Mouse (Mus musculus): ENCODE measurements around the gene Adgrb3. TPM values are rescaled to one million over a fixed set of nuclear protein-coding genes. Genes with fewer than 3 reads are reported as not detected.

Gene Adgrb3
- polyA plus RNA-seq, 1 experiment: 0.14 TPM

DNA sequence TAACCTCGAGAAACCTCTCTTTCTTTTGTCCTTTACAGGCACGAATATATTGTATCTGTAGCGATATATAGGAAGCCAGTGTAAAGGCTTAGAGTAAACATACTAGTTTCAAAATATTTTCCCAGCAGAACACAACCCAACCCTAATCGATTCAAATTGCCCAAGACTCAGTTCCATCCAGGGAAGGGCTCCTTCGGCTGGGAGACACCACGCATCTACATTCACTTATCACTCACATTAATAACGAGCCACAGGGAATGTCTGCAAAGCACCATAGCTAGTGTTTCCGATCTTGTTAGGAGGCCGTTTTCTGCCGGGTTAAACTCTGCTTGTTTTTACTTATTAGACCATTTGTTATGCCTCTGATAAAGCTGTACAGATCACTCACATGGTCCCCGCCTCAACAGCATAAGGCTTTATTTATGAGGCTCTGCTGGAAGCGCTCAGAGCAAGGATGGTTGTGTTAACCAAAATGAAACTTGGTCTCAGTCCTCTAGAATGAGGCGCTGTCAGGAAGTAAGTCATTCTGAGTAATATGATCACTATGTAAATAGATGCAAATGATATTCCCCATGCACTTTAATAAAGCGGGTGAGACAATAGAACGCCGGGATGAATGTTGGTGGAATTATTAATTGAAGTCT lies 399.2 kb downstream of the Adgrb3 start:
- no peaks in the 10 kb centered on the region for H3K4me1 ChIP-seq (ENCODE audit: control insufficient read depth, insufficient read depth, low read length)
- WGBS: 49% methylated on average over 16 of the region's 16 CpGs
- no peak for DNase-seq

DNA sequence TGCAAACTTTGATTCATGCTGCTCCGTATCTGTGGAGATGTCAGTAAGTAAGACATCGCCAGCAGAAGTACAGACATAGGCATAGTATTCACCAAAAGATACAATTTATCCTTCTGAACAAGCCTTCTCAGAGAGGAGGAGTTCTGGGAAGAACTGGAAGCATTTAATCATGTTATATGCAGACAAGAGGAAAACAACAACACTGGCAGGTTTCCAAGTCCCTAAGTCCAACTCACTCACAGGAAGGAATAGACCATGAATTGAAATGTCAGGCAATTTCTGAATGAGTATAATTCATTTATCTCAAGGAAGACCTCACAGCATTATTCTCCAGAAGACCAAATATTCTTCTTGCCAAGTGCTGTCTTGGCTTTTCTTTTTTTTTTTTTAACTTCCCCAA lies 408.8 kb downstream of the Adgrb3 start:
- H3K4me1 ChIP-seq (ENCODE audit: control insufficient read depth, insufficient read depth, low read length): no peaks in the 10 kb centered on the region
- WGBS: 85% methylated on average over 2 of the region's 2 CpGs
- no peaks in the 10 kb centered on the region for H3K36me3 ChIP-seq (ENCODE audit: control insufficient read depth, insufficient read depth, low read length)
- no peak overlapping the region for H3K4me3 ChIP-seq (ENCODE audit: insufficient read depth, low read depth, low read length)
- DNase-seq: no peak
- no peak overlapping the region for H3K27ac ChIP-seq (ENCODE audit: insufficient read depth, low read depth, low read length)
- no peak for TF ChIP-seq CTCF (conservative IDR thresholded peaks at IDR 0.05; ENCODE audit: insufficient read depth, insufficient read length, low read depth, low read length)
- TF ChIP-seq POLR2A (IDR thresholded peaks at IDR 0.05; ENCODE audit: low read depth, low read length): no peak
- H3K27me3 ChIP-seq (replicated peaks; ENCODE audit: control insufficient read depth, insufficient read depth, low read length): no peaks in the 10 kb centered on the region

More for the DNA sequence above, 399.2 kb downstream of the Adgrb3 start:
- H3K27ac ChIP-seq (ENCODE audit: insufficient read depth, low read depth, low read length): no peak overlapping the region
- H3K27me3 ChIP-seq (replicated peaks; ENCODE audit: control insufficient read depth, insufficient read depth, low read length): no peaks in the 10 kb centered on the region
- H3K36me3 ChIP-seq (ENCODE audit: control insufficient read depth, insufficient read depth, low read length): no peaks in the 10 kb centered on the region
- TF ChIP-seq POLR2A (IDR thresholded peaks at IDR 0.05; ENCODE audit: low read depth, low read length) (no peak), CTCF (conservative IDR thresholded peaks at IDR 0.05; ENCODE audit: insufficient read depth, insufficient read length, low read depth, low read length) (no peak)
- no peak overlapping the region for H3K4me3 ChIP-seq (ENCODE audit: insufficient read depth, low read depth, low read length)

DNA sequence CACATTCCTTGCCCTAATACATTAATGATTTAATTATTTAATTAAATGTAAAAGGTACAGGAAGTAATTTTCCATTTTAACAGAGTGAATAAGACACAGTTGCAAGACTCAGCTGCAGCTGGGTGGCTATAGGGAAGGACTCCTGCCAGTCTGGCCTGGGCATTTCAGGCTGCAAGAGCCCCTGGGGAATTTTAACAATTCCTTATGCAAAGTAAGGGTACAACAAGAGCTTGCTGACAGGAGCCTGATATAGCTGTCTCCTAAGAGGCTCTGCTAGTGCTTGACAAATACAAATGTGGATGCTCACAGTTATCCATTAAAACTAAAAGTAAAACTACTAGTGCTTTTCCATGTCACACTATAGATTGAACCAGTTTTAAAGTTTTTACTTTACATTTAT lies 410.1 kb downstream of the Adgrb3 start:
- Histone ChIP-seq H3K36me3 (ENCODE audit: control insufficient read depth, insufficient read depth, low read length) (no peaks in the 10 kb centered on the region), H3K4me3 (ENCODE audit: insufficient read depth, low read depth, low read length) (no peak overlapping the region), H3K4me1 (ENCODE audit: control insufficient read depth, insufficient read depth, low read length) (no peaks in the 10 kb centered on the region), H3K27ac (ENCODE audit: insufficient read depth, low read depth, low read length) (no peak overlapping the region), H3K27me3 (replicated peaks; ENCODE audit: control insufficient read depth, insufficient read depth, low read length) (no peaks in the 10 kb centered on the region)
- no peak for DNase-seq
- TF ChIP-seq CTCF (conservative IDR thresholded peaks at IDR 0.05; ENCODE audit: insufficient read depth, insufficient read length, low read depth, low read length): no peak
- no peak for TF ChIP-seq POLR2A (IDR thresholded peaks at IDR 0.05; ENCODE audit: low read depth, low read length)

DNA sequence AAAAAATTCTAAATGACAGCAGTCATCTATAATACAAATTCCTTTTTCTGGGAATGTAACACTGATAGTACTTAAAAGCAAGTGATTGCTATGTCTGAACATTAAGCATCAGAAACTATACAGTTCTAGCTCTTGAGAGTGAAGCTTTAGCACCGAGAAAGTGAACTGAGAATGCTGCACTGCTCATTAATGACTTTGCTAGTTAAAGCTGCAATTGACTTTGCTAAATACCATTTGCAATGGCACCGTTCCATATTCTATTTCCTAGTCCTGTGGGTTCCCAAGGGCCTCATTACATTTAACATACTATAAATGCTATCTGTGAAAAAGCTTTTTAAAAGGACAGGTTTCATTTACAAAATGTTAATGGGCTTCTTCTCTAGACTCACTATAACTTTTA lies 414.4 kb downstream of the Adgrb3 start:
- H3K4me1 ChIP-seq (ENCODE audit: control insufficient read depth, insufficient read depth, low read length): no peaks in the 10 kb centered on the region
- no peaks in the 10 kb centered on the region for H3K27me3 ChIP-seq (replicated peaks; ENCODE audit: control insufficient read depth, insufficient read depth, low read length)
- H3K27ac ChIP-seq (ENCODE audit: insufficient read depth, low read depth, low read length): no peak overlapping the region
- H3K4me3 ChIP-seq (ENCODE audit: insufficient read depth, low read depth, low read length): no peak overlapping the region
- no peak for TF ChIP-seq POLR2A (IDR thresholded peaks at IDR 0.05; ENCODE audit: low read depth, low read length)
- TF ChIP-seq CTCF (conservative IDR thresholded peaks at IDR 0.05; ENCODE audit: insufficient read depth, insufficient read length, low read depth, low read length): no peak
- H3K36me3 ChIP-seq (ENCODE audit: control insufficient read depth, insufficient read depth, low read length): no peaks in the 10 kb centered on the region
- no peak for DNase-seq
- 64% methylated on average over 2 of the region's 2 CpGs for WGBS

DNA sequence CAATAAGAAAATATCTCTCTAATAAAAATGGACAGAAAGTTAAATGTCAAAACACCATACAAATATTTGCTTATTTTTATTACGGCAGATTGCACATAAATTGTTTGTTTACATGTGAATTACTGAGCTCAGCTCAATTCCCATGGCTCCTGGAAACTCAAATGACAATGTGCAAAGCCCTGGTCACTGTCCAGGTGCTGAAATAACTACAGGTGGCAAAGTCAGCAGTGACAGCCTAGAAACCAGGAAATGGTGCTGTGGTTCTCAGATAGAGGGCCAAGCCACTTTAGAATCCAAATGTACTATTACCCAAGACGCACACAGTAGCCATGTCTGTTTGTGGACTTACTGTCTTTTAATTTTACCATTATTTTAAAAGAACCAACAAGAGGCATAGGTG lies 465.3 kb downstream of the Adgrb3 start:
- Histone ChIP-seq H3K27ac (ENCODE audit: insufficient read depth, low read depth, low read length) (no peak overlapping the region), H3K4me1 (ENCODE audit: control insufficient read depth, insufficient read depth, low read length) (no peaks in the 10 kb centered on the region), H3K27me3 (replicated peaks; ENCODE audit: control insufficient read depth, insufficient read depth, low read length) (no peaks in the 10 kb centered on the region), H3K36me3 (ENCODE audit: control insufficient read depth, insufficient read depth, low read length) (no peaks in the 10 kb centered on the region), H3K4me3 (ENCODE audit: insufficient read depth, low read depth, low read length) (no peak overlapping the region)
- TF ChIP-seq CTCF (conservative IDR thresholded peaks at IDR 0.05; ENCODE audit: insufficient read depth, insufficient read length, low read depth, low read length): no peak
- TF ChIP-seq POLR2A (IDR thresholded peaks at IDR 0.05; ENCODE audit: low read depth, low read length): no peak
- WGBS: 82% methylated on average over 2 of the region's 2 CpGs
- no peak for DNase-seq

DNA sequence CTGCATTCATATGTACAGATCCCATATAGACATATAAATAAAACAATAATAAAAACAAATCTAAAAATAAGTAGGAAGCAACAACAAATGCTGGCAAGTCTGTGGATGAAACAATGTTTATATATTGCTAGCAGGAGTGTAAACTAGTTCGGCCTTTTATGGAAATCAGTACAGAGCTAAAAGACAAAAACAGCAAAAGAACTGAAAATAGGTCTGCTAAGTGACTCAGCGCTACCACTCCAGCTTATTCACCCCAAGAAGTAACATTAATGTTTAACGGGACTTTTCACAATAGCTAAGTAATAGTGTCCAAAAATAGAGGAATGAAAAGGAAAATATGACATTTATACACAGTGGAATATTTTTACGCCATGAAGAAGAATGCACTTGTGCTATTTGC lies 471.0 kb downstream of the Adgrb3 start:
- no peak for DNase-seq
- H3K4me3 ChIP-seq (ENCODE audit: insufficient read depth, low read depth, low read length): no peak overlapping the region
- WGBS: 91% methylated on average over 4 of the region's 4 CpGs
- no peak overlapping the region for H3K27ac ChIP-seq (ENCODE audit: insufficient read depth, low read depth, low read length)
- no peaks in the 10 kb centered on the region for H3K27me3 ChIP-seq (replicated peaks; ENCODE audit: control insufficient read depth, insufficient read depth, low read length)
- no peaks in the 10 kb centered on the region for H3K36me3 ChIP-seq (ENCODE audit: control insufficient read depth, insufficient read depth, low read length)
- H3K4me1 ChIP-seq (ENCODE audit: control insufficient read depth, insufficient read depth, low read length): no peaks in the 10 kb centered on the region
- TF ChIP-seq CTCF (conservative IDR thresholded peaks at IDR 0.05; ENCODE audit: insufficient read depth, insufficient read length, low read depth, low read length) (no peak), POLR2A (IDR thresholded peaks at IDR 0.05; ENCODE audit: low read depth, low read length) (no peak)

DNA sequence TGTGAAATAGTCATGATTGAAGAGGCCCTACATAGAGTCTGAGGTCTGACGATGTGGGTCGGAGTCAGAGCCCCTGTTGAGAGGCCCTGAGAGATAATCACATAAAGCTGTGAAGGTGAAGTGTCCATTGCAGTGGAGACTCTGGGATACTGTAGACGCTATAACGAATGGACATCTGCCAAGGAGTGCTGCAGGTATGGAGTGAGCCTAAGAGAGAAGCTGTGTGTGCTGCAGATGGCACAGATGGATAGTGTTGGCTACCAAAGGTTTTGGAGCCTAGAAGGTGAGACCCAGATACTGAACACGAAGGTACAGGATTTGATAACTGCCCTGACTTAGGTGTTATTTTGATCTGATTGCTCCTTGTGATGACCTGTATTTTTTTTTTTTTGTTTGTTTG lies 474.0 kb downstream of the Adgrb3 start:
- DNase-seq: no peak
- no peaks in the 10 kb centered on the region for H3K4me1 ChIP-seq (ENCODE audit: control insufficient read depth, insufficient read depth, low read length)
- no peak overlapping the region for H3K4me3 ChIP-seq (ENCODE audit: insufficient read depth, low read depth, low read length)
- H3K27ac ChIP-seq (ENCODE audit: insufficient read depth, low read depth, low read length): no peak overlapping the region
- TF ChIP-seq CTCF (conservative IDR thresholded peaks at IDR 0.05; ENCODE audit: insufficient read depth, insufficient read length, low read depth, low read length) (no peak), POLR2A (IDR thresholded peaks at IDR 0.05; ENCODE audit: low read depth, low read length) (no peak)
- H3K36me3 ChIP-seq (ENCODE audit: control insufficient read depth, insufficient read depth, low read length): no peaks in the 10 kb centered on the region
- H3K27me3 ChIP-seq (replicated peaks; ENCODE audit: control insufficient read depth, insufficient read depth, low read length): no peaks in the 10 kb centered on the region
- 86% methylated on average over 5 of the region's 5 CpGs for WGBS

All from kidney, adult 2 months (tissue).